Mouse (Mus musculus) forebrain, embryonic 10.5 days (tissue): ENCODE results near the gene Zdhhc13. TPM values are rescaled to one million over a fixed set of nuclear protein-coding genes. Genes with fewer than 3 reads are reported as not detected.

Experiments
- polyA plus RNA-seq: library from polyadenylated mRNA; unstranded; fragments of >200 nt; fragmentation: Nextera tagmentation; extraction: Ambion mirVana; gene quantifications from 2 replicates; pipeline ENCODE4 v1.2.1, GENCODE M21; 2016

Gene Zdhhc13
- polyA plus RNA-seq, 1 experiment from 2014 or later = 29.2 TPM

Other genes starting within 250 kb of the Zdhhc13 start
- not detected in 2 replicates for gene Mrgprb2, start 230.9 kb upstream of the Zdhhc13 start, polyA plus RNA-seq
- not detected in 2 replicates for gene Mrgprb3, start 145.2 kb upstream of the Zdhhc13 start, polyA plus RNA-seq
- 0.31 TPM in 1 of 2 replicates, not detected in the other for gene Csrp3, start 59.0 kb downstream of the Zdhhc13 start, polyA plus RNA-seq
- 19.3 and 19.5 TPM in 2 replicates for gene E2f8, start 92.6 kb downstream of the Zdhhc13 start, polyA plus RNA-seq
- 4.5 and 6.1 TPM in 2 replicates for gene Nav2, start 119.7 kb downstream of the Zdhhc13 start, polyA plus RNA-seq